Mouse (Mus musculus): ENCODE data around the gene 2010111I01Rik.
A peak's percentile ranks its signal among the peaks of the same experiment; 100 is the strongest.
"Not testable (repeated sequence)": the region's sequence is repeated elsewhere in the genome, so short reads cannot be mapped to it uniquely, and the experiment has no call there.

2010111I01Rik gene

GRCm38 (mm10) chr13:62955997-62956396 lies 8.7 kb upstream of the 2010111I01Rik start:
- no peak for DNase-seq (ENCODE audit: low spot score in 2 of 2)

- no peak for DNase-seq (ENCODE audit: low spot score in 2 of 2)
Measured at GRCm38 (mm10) chr13:62956776-62957175, 7.9 kb upstream of the 2010111I01Rik start.

- no peak for DNase-seq (ENCODE audit: low spot score in 2 of 2)
Measured at GRCm38 (mm10) chr13:62963358-62963757, 1.3 kb upstream of the 2010111I01Rik start.

- DNase-seq (ENCODE audit: low spot score in 2 of 2): no peak
Measured at GRCm38 (mm10) chr13:62968223-62968622, 3.5 kb downstream of the 2010111I01Rik start.

- DNase-seq (ENCODE audit: low spot score in 2 of 2): peak in 1 of 2 experiments; percentile 42
Measured at GRCm38 (mm10) chr13:62970515-62971269, 6.0 kb downstream of the 2010111I01Rik start.

GRCm38 (mm10) chr13:62972403-62972802 lies 7.7 kb downstream of the 2010111I01Rik start:
- DNase-seq (ENCODE audit: low spot score in 2 of 2): no peak

GRCm38 (mm10) chr13:62973111-62973510 lies 8.4 kb downstream of the 2010111I01Rik start:
- DNase-seq (ENCODE audit: low spot score in 2 of 2): no peak

GRCm38 (mm10) chr13:62978104-62978503 lies 13.4 kb downstream of the 2010111I01Rik start:
- no peak for DNase-seq (ENCODE audit: low spot score in 2 of 2)

- DNase-seq (ENCODE audit: low spot score in 2 of 2): no peak
Measured at GRCm38 (mm10) chr13:62978784-62979183, 14.1 kb downstream of the 2010111I01Rik start.

GRCm38 (mm10) chr13:62979215-62979614 lies 14.5 kb downstream of the 2010111I01Rik start:
- no peak for DNase-seq (ENCODE audit: low spot score in 2 of 2)

- no peak for DNase-seq (ENCODE audit: low spot score in 2 of 2)
Measured at GRCm38 (mm10) chr13:62980131-62980530, 15.4 kb downstream of the 2010111I01Rik start.

- no peak for DNase-seq (ENCODE audit: low spot score in 2 of 2)
Measured at GRCm38 (mm10) chr13:62984485-62984884, 19.8 kb downstream of the 2010111I01Rik start.

GRCm38 (mm10) chr13:62989891-62990490 lies 25.3 kb downstream of the 2010111I01Rik start:
- DNase-seq (ENCODE audit: low spot score in 2 of 2): no peak

- DNase-seq (ENCODE audit: low spot score in 2 of 2): no peak
Measured at GRCm38 (mm10) chr13:62993543-62994477, 29.1 kb downstream of the 2010111I01Rik start.

GRCm38 (mm10) chr13:62996767-62997166 lies 32.1 kb downstream of the 2010111I01Rik start:
- DNase-seq (ENCODE audit: low spot score in 2 of 2): no peak

GRCm38 (mm10) chr13:63007491-63007890 lies 42.8 kb downstream of the 2010111I01Rik start:
- not testable (repeated sequence) for DNase-seq (ENCODE audit: low spot score in 2 of 2)

GRCm38 (mm10) chr13:63010345-63011090 lies 45.8 kb downstream of the 2010111I01Rik start:
- no peak for DNase-seq (ENCODE audit: low spot score in 2 of 2)

- no peak for DNase-seq (ENCODE audit: low spot score in 2 of 2)
Measured at GRCm38 (mm10) chr13:63014353-63014752, 49.7 kb downstream of the 2010111I01Rik start.

- DNase-seq (ENCODE audit: low spot score in 2 of 2): no peak
Measured at GRCm38 (mm10) chr13:63015362-63015761, 50.7 kb downstream of the 2010111I01Rik start.

GRCm38 (mm10) chr13:63016056-63016455 lies 51.4 kb downstream of the 2010111I01Rik start:
- DNase-seq (ENCODE audit: low spot score in 2 of 2): peak; percentile 65 to 78
